Mouse (Mus musculus) heart, embryonic 16.5 days (tissue): ENCODE measurements around the gene Naxd. TPM values are rescaled to one million over a fixed set of nuclear protein-coding genes. Genes with fewer than 3 reads are reported as not detected.
A peak's percentile ranks its signal among the peaks of the same experiment; 100 is the strongest.

Experiments used
- ATAC-seq: fragments of 200-750 bp; cut with Nextera tagmentation; replicated peaks from 2 replicates; pipeline ENCODE4 v1.8.0; 2017; ENCODE audit warnings: moderate number of reproducible peaks; ENCODE audit not compliant: insufficient read depth, low FRiP score; ENCODE audit errors: extremely low read depth
- H3K27ac ChIP-seq: fragments of 300-500 bp; sonication (generic); 2 replicates; pipeline ENCODE4 v1.5.1; 2014; ENCODE audit warnings: mild to moderate bottlenecking, low read length, control low read depth, moderate library complexity
- H3K27me3 ChIP-seq: fragments of 300-500 bp; sonication (generic); 2 replicates; pipeline ENCODE4 v1.6.1; 2014; ENCODE audit warnings: low read length, mixed read lengths; ENCODE audit not compliant: control insufficient read depth, insufficient read depth
- H3K36me3 ChIP-seq: fragments of 300-500 bp; sonication (generic); 2 replicates; pipeline ENCODE4 v1.6.1; 2014; ENCODE audit not compliant: control insufficient read depth, insufficient read depth
- H3K4me1 ChIP-seq: fragments of 300-500 bp; sonication (generic); 2 replicates; pipeline ENCODE4 v1.6.1; 2014; ENCODE audit warnings: low read length, mixed read lengths; ENCODE audit not compliant: control insufficient read depth, insufficient read depth
- H3K4me2 ChIP-seq: fragments of 300-500 bp; sonication (generic); 2 replicates; pipeline ENCODE4 v1.6.1; 2014; ENCODE audit warnings: low read depth, mild to moderate bottlenecking, control low read depth, low read length
- H3K4me3 ChIP-seq: fragments of 300-500 bp; sonication (generic); 2 replicates; pipeline ENCODE4 v1.5.1; 2014; ENCODE audit warnings: mild to moderate bottlenecking, control low read depth, low read length
- H3K9ac ChIP-seq: fragments of 300-500 bp; sonication (generic); 2 replicates; pipeline ENCODE4 v1.6.1; 2014; ENCODE audit warnings: low read length, control low read depth
- H3K9me3 ChIP-seq: fragments of 300-500 bp; sonication (generic); replicated peaks from 2 replicates; pipeline ENCODE4 v1.6.1; 2016; ENCODE audit warnings: low read length; ENCODE audit not compliant: control insufficient read depth
- WGBS: fragments of 180-500 bp; shearing (Covaris S2); extraction: QIAGEN DNeasy Blood & Tissue Kit; methylation state at CpG from one replicate; pipeline ENCODE4 v1.1.7; 2014; 5-methylcytosine and 5-hydroxymethylcytosine counted together
- polyA plus RNA-seq: library from polyadenylated mRNA; unstranded; fragments of >200 nt; fragmentation: Nextera tagmentation; extraction: Ambion mirVana; gene quantifications from 2 replicates; pipeline ENCODE4 v1.2.1, GENCODE M21; 2015

Naxd gene
- polyA plus RNA-seq, 1 experiment from 2014 or later = 90.8 TPM

- H3K27ac ChIP-seq = no peak overlapping the region
- H3K4me1 ChIP-seq = peaks cover 10% of the 10 kb centered on the region
- H3K9me3 ChIP-seq = no peaks in the 10 kb centered on the region
- peak overlapping the region; percentile 90 for H3K4me2 ChIP-seq
- no peaks in the 10 kb centered on the region for H3K27me3 ChIP-seq
- ATAC-seq = no peak
- 0 out of 2 replicates have a peak, but pooled peaks cover 7% of the 10 kb centered on the region for H3K36me3 ChIP-seq
- peak overlapping the region; percentile 89 for H3K9ac ChIP-seq
- WGBS = 68% methylated on average over 12 of the region's 12 CpGs
- H3K4me3 ChIP-seq = peak overlapping the region; percentile 92
Measured at GRCm38 (mm10) chr8:11498281-11498680, 975 bp downstream of the Naxd start.

DNA sequence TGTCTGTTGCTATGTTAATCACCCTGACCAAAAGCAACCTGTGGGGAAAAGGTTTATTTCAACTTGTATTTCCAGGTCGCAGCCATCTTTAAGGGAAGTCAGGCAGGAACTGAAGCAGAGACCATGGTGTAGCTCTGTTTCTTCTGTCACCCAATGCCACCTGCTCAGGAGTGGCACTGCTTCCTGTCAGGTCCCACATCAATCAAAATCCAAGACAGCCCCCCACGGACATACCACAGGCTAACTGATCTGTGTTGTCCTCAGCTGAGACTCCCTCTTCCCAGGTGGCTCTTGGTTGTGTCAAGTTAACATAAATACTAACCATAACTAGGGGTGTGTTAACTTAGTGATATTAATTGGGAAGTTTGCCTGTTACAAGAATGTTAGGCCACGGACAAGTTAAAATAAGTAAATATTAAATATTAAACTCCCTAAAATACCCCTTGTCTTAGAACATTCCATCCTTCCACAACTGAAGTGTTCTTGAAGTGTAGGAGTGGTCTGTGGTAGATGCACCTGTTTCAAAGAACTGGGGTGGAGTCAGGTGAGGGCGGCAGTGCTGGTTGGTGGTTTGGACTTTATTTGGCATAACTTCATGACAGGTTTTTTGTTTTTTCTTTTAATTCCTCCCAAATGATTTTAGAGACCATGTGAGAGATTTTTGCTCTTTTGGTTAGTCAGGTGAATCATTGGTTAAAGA lies 1.6 kb downstream of the Naxd start:
- no peak for ATAC-seq
- Histone ChIP-seq H3K4me3 (no peak overlapping the region), H3K27me3 (no peaks in the 10 kb centered on the region), H3K4me2 (peak overlapping the region; percentile 18; the same call in 1 of the 2 replicates), H3K9me3 (no peaks in the 10 kb centered on the region), H3K27ac (no peak overlapping the region), H3K9ac (no peak overlapping the region), H3K4me1 (peaks cover 10% of the 10 kb centered on the region), H3K36me3 (peaks cover 9% of the 10 kb centered on the region; the same call in 1 of the 2 replicates)
- 77% methylated on average over 4 of the region's 4 CpGs for WGBS

DNA sequence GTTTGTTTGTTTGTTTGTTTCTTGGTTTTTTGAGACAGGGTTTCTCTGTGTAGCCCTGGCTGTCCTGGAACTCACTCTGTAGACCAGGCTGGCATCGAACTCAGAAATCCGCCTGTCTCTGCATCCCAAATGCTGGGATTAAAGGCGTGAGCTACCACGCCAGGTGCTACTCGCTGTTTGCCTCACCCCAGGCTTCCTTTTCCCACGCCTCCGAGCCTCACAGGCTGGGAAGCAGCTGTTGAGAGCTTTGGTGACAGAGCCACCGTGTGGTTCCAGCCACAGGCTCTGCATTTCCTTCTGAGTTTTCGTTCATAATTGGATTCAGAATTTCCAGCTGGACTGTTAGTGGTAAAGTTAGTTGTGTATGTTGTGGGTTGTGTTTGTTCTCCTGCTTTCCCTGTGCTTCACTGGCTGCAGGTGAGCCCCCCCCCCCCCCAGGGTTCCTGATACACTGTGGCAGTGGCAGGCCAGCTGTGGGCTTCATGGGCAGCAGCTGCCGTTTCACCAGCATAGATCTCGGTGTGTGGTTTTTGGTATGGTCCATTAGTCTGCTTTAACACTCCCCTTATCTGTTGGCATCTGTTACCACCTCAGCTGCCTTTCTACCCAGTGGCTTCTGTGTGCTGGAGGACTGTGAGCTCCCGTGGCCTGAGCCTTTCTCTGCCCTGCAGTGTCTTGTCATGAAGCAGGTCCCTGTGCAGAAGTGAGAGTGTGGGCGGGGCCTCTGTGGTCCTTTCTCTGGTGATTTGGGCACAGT lies 6.3 kb downstream of the Naxd start:
- WGBS = 79% methylated on average over 13 of the region's 13 CpGs
- no peaks in the 10 kb centered on the region for H3K27me3 ChIP-seq
- no peak overlapping the region for H3K9ac ChIP-seq
- no peak overlapping the region for H3K4me3 ChIP-seq
- H3K9me3 ChIP-seq = no peaks in the 10 kb centered on the region
- no peak overlapping the region for H3K27ac ChIP-seq
- H3K4me1 ChIP-seq = no peaks in the 10 kb centered on the region
- no peak for ATAC-seq
- peaks cover 35% of the 10 kb centered on the region for H3K36me3 ChIP-seq
- H3K4me2 ChIP-seq = no peak overlapping the region

- Histone ChIP-seq H3K4me1 (no peaks in the 10 kb centered on the region; the same call in 1 of the 2 replicates), H3K9ac (no peak overlapping the region), H3K9me3 (no peaks in the 10 kb centered on the region), H3K27ac (no peak overlapping the region), H3K4me3 (no peak overlapping the region), H3K27me3 (no peaks in the 10 kb centered on the region), H3K36me3 (peaks cover 54% of the 10 kb centered on the region), H3K4me2 (no peak overlapping the region)
- ATAC-seq = no peak
- WGBS = 80% methylated on average over 14 of the region's 14 CpGs
Measured at GRCm38 (mm10) chr8:11506074-11506473, 8.8 kb downstream of the Naxd start.

- H3K4me2 ChIP-seq = no peak overlapping the region
- H3K27ac ChIP-seq = no peak overlapping the region
- H3K4me1 ChIP-seq = peaks cover 5% of the 10 kb centered on the region
- no peak overlapping the region for H3K9ac ChIP-seq
- H3K36me3 ChIP-seq = peaks cover 62% of the 10 kb centered on the region
- 69% methylated on average over 6 of the region's 6 CpGs for WGBS
- H3K4me3 ChIP-seq = no peak overlapping the region
- ATAC-seq = no peak
- no peaks in the 10 kb centered on the region for H3K9me3 ChIP-seq
- no peaks in the 10 kb centered on the region for H3K27me3 ChIP-seq
Measured at GRCm38 (mm10) chr8:11506802-11507201, 9.5 kb downstream of the Naxd start.

DNA sequence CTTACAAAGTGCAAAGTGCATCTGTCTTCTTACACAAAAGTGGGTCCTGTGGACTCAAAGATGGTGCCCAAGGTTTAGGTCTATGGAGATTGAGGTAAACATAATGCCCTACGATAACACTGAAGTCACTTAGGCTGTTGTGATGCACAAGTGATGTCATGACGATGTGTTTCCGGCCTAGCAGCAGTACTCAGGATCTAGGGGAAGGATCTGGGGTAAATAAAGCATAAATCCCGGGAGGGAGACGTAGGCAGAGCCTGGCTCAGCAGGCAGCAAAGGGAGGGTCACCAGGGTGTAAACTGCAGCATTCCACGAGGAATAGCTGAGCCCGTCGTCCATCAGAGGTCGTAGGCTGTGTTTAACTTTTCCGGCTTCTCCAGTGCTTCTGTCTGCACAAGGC lies 11.6 kb downstream of the Naxd start:
- H3K4me1 ChIP-seq = peaks cover 5% of the 10 kb centered on the region
- no peak for ATAC-seq
- H3K4me2 ChIP-seq = no peak overlapping the region
- no peak overlapping the region for H3K27ac ChIP-seq
- H3K4me3 ChIP-seq = no peak overlapping the region
- 86% methylated on average over 10 of the region's 10 CpGs for WGBS
- no peaks in the 10 kb centered on the region for H3K9me3 ChIP-seq
- H3K27me3 ChIP-seq = no peaks in the 10 kb centered on the region
- no peak overlapping the region for H3K9ac ChIP-seq
- peaks cover 67% of the 10 kb centered on the region for H3K36me3 ChIP-seq

DNA sequence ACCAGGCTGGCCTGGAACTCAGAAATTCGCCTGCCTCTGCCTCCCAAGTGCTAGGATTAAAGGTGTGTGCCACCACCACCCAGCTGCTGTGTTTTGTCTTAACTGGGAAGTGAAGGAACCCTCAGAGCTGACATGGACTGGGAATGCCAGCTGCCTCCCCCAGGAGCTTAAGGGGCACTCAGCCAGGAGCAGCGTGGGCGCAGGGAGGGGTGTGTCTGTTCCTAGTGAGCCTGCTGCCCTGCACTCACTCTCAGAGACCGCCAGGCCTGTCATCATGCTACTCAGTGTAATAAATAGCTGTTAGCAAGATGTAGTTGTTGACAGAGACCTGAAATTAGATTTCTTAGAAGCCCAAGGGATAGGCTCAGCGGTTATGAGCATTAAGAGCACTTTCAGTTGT lies 13.7 kb downstream of the Naxd start:
- WGBS = 59% methylated on average over 5 of the region's 5 CpGs
- H3K4me1 ChIP-seq = peaks cover 5% of the 10 kb centered on the region
- no peaks in the 10 kb centered on the region for H3K27me3 ChIP-seq
- no peaks in the 10 kb centered on the region for H3K9me3 ChIP-seq
- H3K9ac ChIP-seq = no peak overlapping the region
- H3K4me3 ChIP-seq = no peak overlapping the region
- 0 out of 2 replicates have a peak overlapping the region, but pooled peaks have one; percentile 37 for H3K27ac ChIP-seq
- no peak overlapping the region for H3K4me2 ChIP-seq
- peak; percentile 45; the same call in 1 of the 2 replicates for ATAC-seq
- H3K36me3 ChIP-seq = peaks cover 55% of the 10 kb centered on the region

GRCm38 (mm10) chr8:11512711-11513110 lies 15.4 kb downstream of the Naxd start:
- Histone ChIP-seq H3K9me3 (no peaks in the 10 kb centered on the region), H3K36me3 (peaks cover 50% of the 10 kb centered on the region), H3K27ac (no peak overlapping the region), H3K4me1 (peaks cover 5% of the 10 kb centered on the region), H3K27me3 (no peaks in the 10 kb centered on the region), H3K4me3 (no peak overlapping the region), H3K9ac (no peak overlapping the region), H3K4me2 (no peak overlapping the region)
- ATAC-seq = no peak
- 74% methylated on average over 9 of the region's 9 CpGs for WGBS

DNA sequence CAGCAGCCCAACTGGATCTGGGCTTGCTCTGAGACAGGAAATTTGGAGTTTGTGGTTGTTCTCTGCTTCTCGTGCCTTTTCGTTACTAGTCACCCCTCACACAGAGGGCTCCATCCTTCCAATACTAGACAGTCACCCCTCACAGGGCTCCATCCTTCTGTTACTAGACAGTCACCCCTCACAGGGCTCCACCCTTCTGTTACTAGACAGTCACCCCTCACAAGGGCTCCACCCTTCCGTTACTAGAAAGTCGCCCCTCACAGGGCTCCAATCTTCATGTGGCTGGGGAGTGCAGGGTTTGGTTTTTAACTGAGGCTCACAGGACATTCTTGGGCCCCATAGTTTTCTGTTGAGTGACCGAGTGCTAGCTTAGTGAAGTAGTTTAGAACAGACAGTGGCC lies 15.9 kb downstream of the Naxd start:
- H3K4me2 ChIP-seq = no peak overlapping the region
- H3K9ac ChIP-seq = no peak overlapping the region
- no peak for ATAC-seq
- no peaks in the 10 kb centered on the region for H3K27me3 ChIP-seq
- no peak overlapping the region for H3K4me3 ChIP-seq
- peaks cover 47% of the 10 kb centered on the region for H3K36me3 ChIP-seq
- no peaks in the 10 kb centered on the region for H3K9me3 ChIP-seq
- WGBS = 92% methylated on average over 5 of the region's 5 CpGs
- peaks cover 5% of the 10 kb centered on the region for H3K4me1 ChIP-seq
- H3K27ac ChIP-seq = no peak overlapping the region
